Mouse (Mus musculus) midbrain, postnatal 0 days (tissue): ENCODE measurements around the gene Adamts17. TPM values are rescaled to one million over a fixed set of nuclear protein-coding genes. Genes with fewer than 3 reads are reported as not detected.

Experiments
- ATAC-seq: fragments of 200-750 bp; cut with Nextera tagmentation; 2 replicates; pipeline ENCODE4 v1.8.0; 2017; ENCODE audit warnings: moderate number of reproducible peaks, mild to moderate bottlenecking, moderate TSS enrichment, moderate library complexity; ENCODE audit not compliant: low FRiP score
- DNase-seq: peaks from one replicate; pipeline ENCODE4 v3.0.0-alpha.2; 2015; ENCODE audit warnings: low spot score
- H3K27ac ChIP-seq: fragments of 300-500 bp; sonication (generic); 2 replicates; pipeline ENCODE4 v1.5.1; 2014; ENCODE audit warnings: low read depth, mild to moderate bottlenecking, low read length, mixed read lengths
- H3K27me3 ChIP-seq: fragments of 300-500 bp; sonication (generic); 2 replicates; pipeline ENCODE4 v1.6.1; 2014; ENCODE audit warnings: low read length, control low read depth, mixed read lengths; ENCODE audit not compliant: insufficient read depth
- H3K36me3 ChIP-seq: fragments of 300-500 bp; sonication (generic); 2 replicates; pipeline ENCODE4 v1.6.1; 2014; ENCODE audit warnings: low read length, control low read depth, mixed read lengths; ENCODE audit not compliant: insufficient read depth
- H3K4me1 ChIP-seq: fragments of 300-500 bp; sonication (generic); 2 replicates; pipeline ENCODE4 v1.6.1; 2014; ENCODE audit warnings: mild to moderate bottlenecking, control low read depth, antibody characterized with exemption, low read length, mixed read lengths; ENCODE audit not compliant: insufficient read depth
- H3K4me2 ChIP-seq: fragments of 300-500 bp; sonication (generic); 2 replicates; pipeline ENCODE4 v1.6.1; 2014; ENCODE audit warnings: low read depth, mild to moderate bottlenecking, low read length, mixed read lengths; ENCODE audit not compliant: poor library complexity, severe bottlenecking
- H3K4me3 ChIP-seq: fragments of 300-500 bp; sonication (generic); 2 replicates; pipeline ENCODE4 v1.5.1; 2014; ENCODE audit warnings: low read depth, mild to moderate bottlenecking, low read length, moderate library complexity
- H3K9ac ChIP-seq: fragments of 300-500 bp; sonication (generic); replicated peaks from 2 replicates; pipeline ENCODE4 v1.6.1; 2014; ENCODE audit warnings: mild to moderate bottlenecking, low read length, moderate library complexity, mixed read lengths; ENCODE audit not compliant: poor library complexity, severe bottlenecking
- H3K9me3 ChIP-seq: fragments of 300-500 bp; sonication (generic); 2 replicates; pipeline ENCODE4 v1.6.1; 2016; ENCODE audit warnings: low read length, control low read depth
- CTCF ChIP-seq: IDR thresholded peaks from 2 replicates; pipeline ENCODE4 v1.5.1; 2016; ENCODE audit warnings: antibody characterized with exemption, mild to moderate bottlenecking
- WGBS: fragments of 180-500 bp; shearing (Covaris S2); extraction: QIAGEN DNeasy Blood & Tissue Kit; methylation state at CpG from one replicate; pipeline ENCODE4 v1.1.7; 2014; 5-methylcytosine and 5-hydroxymethylcytosine counted together
- polyA plus RNA-seq: library from polyadenylated mRNA; unstranded; fragments of >200 nt; fragmentation: Nextera tagmentation; extraction: Ambion mirVana; gene quantifications from 2 replicates; pipeline ENCODE4 v1.2.1, GENCODE M21; 2015
- total RNA-seq: library from RNA; depleted of rRNA; stranded (reverse); fragments of >200 nt; gene quantifications from 2 replicates; pipeline ENCODE4 v1.2.3, GENCODE M21; 2014

Adamts17 gene
- total and polyA plus RNA-seq, 2 experiments from 2014 or later: 3.2 to 13.0 TPM

DNA sequence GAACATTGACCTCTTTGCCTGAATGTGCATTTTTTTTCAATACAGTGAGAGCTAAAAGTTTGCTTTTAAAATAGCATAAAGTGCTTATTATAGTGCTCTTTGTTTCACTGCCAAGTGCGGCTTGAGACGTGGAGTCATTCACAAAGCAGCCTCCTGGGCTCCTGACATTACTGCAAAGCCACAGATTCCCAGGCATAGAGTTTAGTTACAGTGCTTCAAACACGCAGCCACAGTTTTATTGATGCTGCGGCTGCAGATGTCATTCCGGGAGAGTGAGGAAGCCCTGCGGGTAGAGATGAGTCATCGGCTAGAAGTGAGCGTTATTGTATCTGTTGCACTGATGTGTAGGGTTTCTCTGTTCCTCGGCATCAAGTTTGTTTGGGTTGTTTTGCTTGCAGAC, 26.8 kb upstream of the Adamts17 start:
- Histone ChIP-seq H3K27ac (no peak overlapping the region), H3K4me3 (no peak overlapping the region), H3K4me2 (no peak overlapping the region), H3K9ac (no peak overlapping the region), H3K36me3 (no peaks in the 10 kb centered on the region), H3K9me3 (no peaks in the 10 kb centered on the region), H3K27me3 (no peaks in the 10 kb centered on the region), H3K4me1 (no peaks in the 10 kb centered on the region)
- DNase-seq (peak; percentile 30), ATAC-seq (no peak)
- 54% methylated on average over 9 of the region's 9 CpGs for WGBS
- TF ChIP-seq CTCF: no peak

DNA sequence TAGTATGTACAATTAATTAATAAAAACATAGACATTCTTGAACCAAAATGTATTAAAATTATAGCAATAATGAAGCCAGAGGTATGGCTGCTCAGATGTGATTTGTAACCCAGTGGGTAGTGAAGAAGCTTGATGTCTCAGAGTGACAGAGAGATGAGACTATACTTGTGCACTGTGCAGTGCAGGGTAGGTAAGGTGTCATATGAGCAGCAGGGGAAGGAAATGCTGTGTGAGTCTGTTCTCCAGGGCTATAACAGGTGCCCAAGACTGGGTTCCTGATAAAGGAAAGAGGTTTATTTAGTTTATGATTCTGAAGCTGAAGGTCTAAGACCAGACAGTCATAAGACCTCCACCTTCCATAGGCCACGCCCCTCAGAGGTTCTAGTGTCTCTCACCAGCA, 26.4 kb upstream of the Adamts17 start:
- Histone ChIP-seq H3K27me3 (no peaks in the 10 kb centered on the region), H3K27ac (no peak overlapping the region), H3K4me3 (no peak overlapping the region), H3K4me2 (no peak overlapping the region), H3K9me3 (no peaks in the 10 kb centered on the region), H3K36me3 (no peaks in the 10 kb centered on the region), H3K4me1 (no peaks in the 10 kb centered on the region), H3K9ac (no peak overlapping the region)
- no peak for TF ChIP-seq CTCF
- 78% methylated on average over 1 of the region's 1 CpGs for WGBS
- DNase-seq: no peak
- ATAC-seq: no peak

DNA sequence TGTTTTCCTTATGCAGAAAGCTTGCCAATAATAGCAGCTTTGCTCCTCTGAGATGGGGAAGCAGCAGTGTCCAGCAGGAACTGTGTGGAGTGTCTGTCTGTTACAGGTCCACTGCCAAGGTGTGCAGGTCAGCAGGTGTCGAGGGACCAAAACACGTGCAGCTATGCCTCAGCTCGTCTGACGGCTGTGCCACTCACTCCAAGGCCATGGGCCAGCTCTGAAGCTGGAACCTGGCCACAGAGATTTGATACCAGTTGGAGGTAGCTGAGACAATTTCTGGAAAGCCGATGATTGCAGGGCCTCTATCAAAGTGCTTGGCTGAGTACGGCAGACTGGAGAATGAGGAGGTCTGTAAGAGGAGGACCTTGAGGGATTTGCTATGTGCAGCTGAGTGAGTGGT, 24.0 kb upstream of the Adamts17 start:
- no peak for TF ChIP-seq CTCF
- no peaks in the 10 kb centered on the region for H3K36me3 ChIP-seq
- no peak overlapping the region for H3K4me3 ChIP-seq
- WGBS: 83% methylated on average over 6 of the region's 6 CpGs
- no peak for DNase-seq
- no peaks in the 10 kb centered on the region for H3K9me3 ChIP-seq
- H3K27ac ChIP-seq: no peak overlapping the region
- H3K9ac ChIP-seq: no peak overlapping the region
- ATAC-seq: no peak
- H3K4me1 ChIP-seq: no peaks in the 10 kb centered on the region
- no peaks in the 10 kb centered on the region for H3K27me3 ChIP-seq
- H3K4me2 ChIP-seq: no peak overlapping the region

DNA sequence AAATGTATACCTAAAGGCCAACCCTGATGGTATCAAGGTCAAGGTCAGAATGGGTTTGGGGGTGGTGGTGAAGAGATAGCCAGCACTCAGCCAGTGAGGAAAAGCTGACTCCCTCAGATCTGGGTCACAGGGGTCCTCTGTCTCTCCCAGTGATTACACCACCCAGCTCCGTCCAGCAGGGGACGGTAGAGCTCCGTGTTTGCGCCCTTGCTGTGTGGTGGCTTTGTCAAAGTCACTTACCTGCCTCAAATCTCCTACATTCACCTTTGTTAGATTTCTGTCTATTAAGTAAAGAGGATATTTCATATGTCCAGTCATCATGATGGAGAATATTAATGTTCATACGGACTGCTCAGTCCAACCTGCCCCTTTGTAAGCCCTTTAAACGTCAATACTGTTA, 19.5 kb upstream of the Adamts17 start:
- ATAC-seq: no peak
- WGBS: 24% methylated on average over 6 of the region's 6 CpGs
- H3K27ac ChIP-seq: no peak overlapping the region

DNA sequence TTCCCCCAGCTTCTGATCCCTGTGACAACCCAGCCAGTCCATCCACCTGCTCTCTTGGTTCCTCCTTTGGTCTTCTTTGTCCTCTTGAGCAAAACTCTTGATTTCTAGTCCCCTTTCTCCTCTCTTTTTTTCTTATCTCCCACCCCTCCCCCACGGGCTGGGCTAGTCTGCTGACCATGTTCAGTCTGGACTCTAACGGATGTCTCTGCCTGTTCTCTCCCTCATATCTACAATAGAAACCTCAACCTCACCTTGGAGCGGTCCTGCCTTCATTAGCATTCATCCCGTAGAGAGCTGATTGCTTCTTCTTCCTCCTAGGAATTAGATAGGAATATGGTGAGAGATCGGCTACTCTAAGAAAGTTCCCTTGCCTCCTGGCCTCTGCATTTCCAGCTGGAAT, 8.7 kb upstream of the Adamts17 start:
- no peaks in the 10 kb centered on the region for H3K36me3 ChIP-seq
- no peak overlapping the region for H3K27ac ChIP-seq
- no peak overlapping the region for H3K4me2 ChIP-seq
- no peak for TF ChIP-seq CTCF
- ATAC-seq (no peak), DNase-seq (no peak)
- H3K4me1 ChIP-seq: no peaks in the 10 kb centered on the region
- no peak overlapping the region for H3K4me3 ChIP-seq
- no peaks in the 10 kb centered on the region for H3K9me3 ChIP-seq
- H3K9ac ChIP-seq: no peak overlapping the region
- no peaks in the 10 kb centered on the region for H3K27me3 ChIP-seq
- WGBS: 76% methylated on average over 5 of the region's 5 CpGs

More for the DNA sequence above, 19.5 kb upstream of the Adamts17 start:
- no peak overlapping the region for H3K9ac ChIP-seq
- no peaks in the 10 kb centered on the region for H3K27me3 ChIP-seq
- peak; percentile 23 for DNase-seq
- peak; percentile 81 for TF ChIP-seq CTCF
- H3K4me2 ChIP-seq: no peak overlapping the region
- H3K4me1 ChIP-seq: no peaks in the 10 kb centered on the region
- H3K9me3 ChIP-seq: no peaks in the 10 kb centered on the region
- no peaks in the 10 kb centered on the region for H3K36me3 ChIP-seq
- no peak overlapping the region for H3K4me3 ChIP-seq

DNA sequence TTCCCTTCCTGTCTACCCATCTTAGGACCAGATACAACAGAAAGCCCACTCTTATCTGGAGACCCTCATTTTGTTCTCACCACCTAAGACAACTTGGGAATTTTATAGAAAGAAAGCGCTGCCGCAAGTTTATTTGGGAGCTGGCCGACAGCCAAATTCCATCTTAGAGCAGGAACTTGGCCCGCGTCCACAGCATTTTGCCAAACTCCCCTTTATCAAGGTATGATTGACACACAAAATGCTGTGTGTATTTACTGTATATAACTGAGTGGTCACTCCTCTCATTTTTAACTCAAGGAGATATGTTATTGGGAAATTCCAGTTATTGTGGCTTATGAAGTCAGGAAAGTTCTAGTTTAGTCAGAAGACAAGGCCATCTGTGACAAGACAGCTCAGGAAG, 8.2 kb upstream of the Adamts17 start:
- no peak for ATAC-seq
- WGBS: 71% methylated on average over 5 of the region's 5 CpGs

More for the DNA sequence above, 8.2 kb upstream of the Adamts17 start:
- no peak overlapping the region for H3K27ac ChIP-seq
- H3K4me1 ChIP-seq: no peaks in the 10 kb centered on the region
- H3K9ac ChIP-seq: no peak overlapping the region
- no peak for TF ChIP-seq CTCF
- H3K9me3 ChIP-seq: no peaks in the 10 kb centered on the region
- no peak overlapping the region for H3K4me2 ChIP-seq
- no peaks in the 10 kb centered on the region for H3K27me3 ChIP-seq
- DNase-seq: peak; percentile 19
- no peaks in the 10 kb centered on the region for H3K36me3 ChIP-seq
- H3K4me3 ChIP-seq: no peak overlapping the region
